Mouse (Mus musculus) cerebellum, adult 2 months (tissue): ENCODE results near the gene Arpc2. TPM values are rescaled to one million over a fixed set of nuclear protein-coding genes. Genes with fewer than 3 reads are reported as not detected.

Experiments used
- DNase-seq, 2 experiments: peaks; one replicate each; pipeline ENCODE4 v3.0.0; 2021
- H3K27ac ChIP-seq: fragments of 200-500 bp; 2 replicates; pipeline ENCODE4 v1.5.1; 2012; ENCODE audit warnings: low read length, control low read depth, inconsistent platforms; ENCODE audit not compliant: insufficient read depth
- H3K27me3 ChIP-seq: fragments of 200-500 bp; 2 replicates; pipeline ENCODE4 v1.6.1; 2012; ENCODE audit warnings: inconsistent platforms, mild to moderate bottlenecking, low read length, moderate library complexity; ENCODE audit not compliant: control insufficient read depth, insufficient read depth
- H3K4me1 ChIP-seq: fragments of 200-500 bp; 2 replicates; pipeline ENCODE4 v1.6.1; 2011; ENCODE audit warnings: low read length; ENCODE audit not compliant: control insufficient read depth, insufficient read depth
- H3K4me3 ChIP-seq: fragments of 200-500 bp; replicated peaks from 2 replicates; pipeline ENCODE3; 2011; ENCODE audit warnings: mild to moderate bottlenecking, low read depth, low read length, control low read depth; ENCODE audit not compliant: insufficient read depth
- CTCF ChIP-seq: fragments of 200-500 bp; IDR thresholded peaks from 2 replicates; pipeline ENCODE4 v1.5.1; 2011; ENCODE audit warnings: low read depth, mild to moderate bottlenecking, control low read depth, low read length, moderate library complexity, borderline replicate concordance; ENCODE audit not compliant: insufficient read depth
- POLR2A ChIP-seq: fragments of 200-500 bp; IDR thresholded peaks from 2 replicates; pipeline ENCODE4 v1.6.1; 2011; ENCODE audit warnings: low read length, control low read depth, borderline replicate concordance; ENCODE audit not compliant: insufficient read depth
- WGBS: fragments of 180-500 bp; shearing (Covaris S2); methylation state at CpG from one replicate; pipeline ENCODE4 v1.1.7; 2018; 5-methylcytosine and 5-hydroxymethylcytosine counted together
- polyA plus RNA-seq: library from polyadenylated mRNA; depleted of rRNA; stranded (reverse); fragments of >200 nt; gene quantifications from 2 replicates; pipeline ENCODE4 v1.2.3, GENCODE M21; 2012; rRNA removed

The Arpc2 gene
- polyA plus RNA-seq, 1 experiment = 146 TPM

GRCm38 (mm10) chr1:74308001-74308964 lies 72.4 kb downstream of the Arpc2 start:
- no peak for TF ChIP-seq POLR2A
- TF ChIP-seq CTCF = no peak
- Histone ChIP-seq H3K4me3 (no peak overlapping the region), H3K4me1 (no peaks in the 10 kb centered on the region; the same call in 1 of the 2 replicates), H3K27me3 (no peaks in the 10 kb centered on the region), H3K27ac (no peak overlapping the region)
- 84% methylated on average over 10 of the region's 10 CpGs for WGBS
- no peak for DNase-seq

GRCm38 (mm10) chr1:74309767-74310166 lies 73.9 kb downstream of the Arpc2 start:
- Histone ChIP-seq H3K27me3 (no peaks in the 10 kb centered on the region), H3K4me3 (no peak overlapping the region), H3K4me1 (no peaks in the 10 kb centered on the region), H3K27ac (no peak overlapping the region)
- no peak for TF ChIP-seq POLR2A
- TF ChIP-seq CTCF = no peak
- no peak for DNase-seq
- WGBS = 61% methylated on average over 3 of the region's 3 CpGs

DNA sequence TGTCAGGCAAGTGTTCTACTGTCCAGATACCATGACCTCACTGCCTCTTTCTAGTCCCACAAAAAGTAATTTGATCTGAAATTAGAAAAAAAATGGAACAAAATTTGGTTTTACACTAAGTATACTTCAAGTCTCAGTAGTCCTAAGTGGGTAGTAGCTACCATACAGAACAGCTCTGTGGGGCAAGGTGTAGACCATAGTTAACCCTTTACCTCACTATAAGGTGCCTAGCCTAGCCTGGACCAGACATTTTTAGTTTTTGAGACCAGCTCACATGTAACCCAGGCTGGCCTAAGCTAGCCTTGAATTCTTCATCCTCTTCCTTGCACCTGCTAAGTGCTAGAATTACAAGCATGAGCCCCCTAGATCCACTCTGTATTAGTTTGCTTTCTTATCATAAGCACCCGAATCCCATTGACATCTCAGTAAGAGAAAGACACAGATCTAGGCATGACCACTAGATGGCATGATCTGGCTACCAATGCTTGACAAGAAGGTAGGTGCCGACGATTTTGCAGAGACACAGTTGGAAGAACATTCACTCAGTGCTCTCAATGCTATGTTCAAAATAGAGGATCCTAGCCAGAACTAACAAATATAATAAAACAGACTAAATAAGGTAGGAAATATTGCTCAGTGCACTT lies 77.3 kb downstream of the Arpc2 start:
- H3K4me3 ChIP-seq = no peak overlapping the region
- no peak overlapping the region for H3K27ac ChIP-seq
- no peaks in the 10 kb centered on the region for H3K4me1 ChIP-seq
- WGBS = under 1% methylated on average over 3 of the region's 3 CpGs
- TF ChIP-seq POLR2A (no peak), CTCF (peak; percentile 79; the same call in 1 of the 2 replicates)
- peak; percentile 50 to 76 for DNase-seq
- no peaks in the 10 kb centered on the region for H3K27me3 ChIP-seq

- Histone ChIP-seq H3K4me3 (no peak overlapping the region), H3K4me1 (no peaks in the 10 kb centered on the region), H3K27ac (no peak overlapping the region), H3K27me3 (no peaks in the 10 kb centered on the region)
- no peak for DNase-seq
- TF ChIP-seq POLR2A (no peak), CTCF (no peak)
- 90% methylated on average over 3 of the region's 3 CpGs for WGBS
These were observed 78.9 kb downstream of the Arpc2 start for GRCm38 (mm10) chr1:74314796-74315195.

DNA sequence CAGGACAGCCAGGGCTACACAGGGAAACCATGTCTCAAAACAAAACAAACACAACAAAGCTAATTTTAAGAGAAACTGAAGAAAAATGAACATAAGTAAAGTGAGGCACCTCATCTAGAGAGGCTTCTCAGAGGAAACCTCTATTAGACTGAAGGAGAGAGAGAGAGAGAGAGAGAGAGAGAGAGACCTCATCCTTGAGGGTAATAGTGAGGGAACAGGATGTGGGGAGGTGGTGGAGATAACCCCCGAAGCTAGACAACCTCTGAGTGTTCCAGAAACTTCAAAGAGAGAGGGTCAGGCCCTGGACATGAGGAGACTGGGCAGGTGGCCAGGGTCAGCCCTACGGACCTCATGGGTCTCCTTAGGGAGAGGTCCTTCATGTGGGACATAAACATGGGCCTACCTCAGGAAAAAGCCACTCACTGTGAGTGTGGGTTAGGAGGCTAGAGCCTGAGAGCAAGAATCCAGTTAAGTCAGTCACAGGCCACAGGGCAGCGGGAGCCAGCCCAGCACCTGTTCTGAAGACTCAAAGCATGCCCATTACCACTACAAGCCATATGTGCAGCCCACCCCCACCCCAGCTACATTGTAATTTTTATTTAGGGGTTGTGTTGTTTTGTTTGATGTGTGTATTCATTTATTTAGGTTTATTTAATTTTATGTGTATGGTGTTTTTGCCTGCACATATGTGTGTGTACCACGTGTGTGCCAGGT lies 80.4 kb downstream of the Arpc2 start:
- DNase-seq = no peak
- no peaks in the 10 kb centered on the region for H3K27me3 ChIP-seq
- WGBS = 79% methylated on average over 4 of the region's 4 CpGs
- H3K4me3 ChIP-seq = no peak overlapping the region
- H3K4me1 ChIP-seq = no peaks in the 10 kb centered on the region
- no peak overlapping the region for H3K27ac ChIP-seq
- TF ChIP-seq CTCF (no peak), POLR2A (no peak)

Other genes starting within 250 kb of the Arpc2 start
- gene Tns1, start 111.6 kb upstream of the Arpc2 start, polyA plus RNA-seq = 23.4 and 25.1 TPM in 2 replicates
- gene Rufy4, start 110.5 kb upstream of the Arpc2 start, polyA plus RNA-seq = 0.17 and 0.18 TPM in 2 replicates
- 0.15 TPM in 1 of 2 replicates, not detected in the other for gene Cxcr2, start 82.1 kb upstream of the Arpc2 start, polyA plus RNA-seq
- not detected in 2 replicates for gene Cxcr1, start 41.5 kb upstream of the Arpc2 start, polyA plus RNA-seq
- not detected in 2 replicates for gene Gpbar1, start 42.5 kb downstream of the Arpc2 start, polyA plus RNA-seq
- 186 and 198 TPM in 2 replicates for gene Aamp, start 48.7 kb downstream of the Arpc2 start, polyA plus RNA-seq
- 185 and 201 TPM in 2 replicates for gene Pnkd, start 48.8 kb downstream of the Arpc2 start, polyA plus RNA-seq
- gene Tmbim1, start 69.5 kb downstream of the Arpc2 start, polyA plus RNA-seq = 56.1 and 58.2 TPM in 2 replicates
- 2.1 and 3.3 TPM in 2 replicates for gene Catip, start 126.0 kb downstream of the Arpc2 start, polyA plus RNA-seq
- gene Slc11a1, start 139.1 kb downstream of the Arpc2 start, polyA plus RNA-seq = 4.7 and 5.6 TPM in 2 replicates
- gene Ctdsp1, start 155.4 kb downstream of the Arpc2 start, polyA plus RNA-seq = 35.7 and 37.2 TPM in 2 replicates
- gene Vil1, start 173.3 kb downstream of the Arpc2 start, polyA plus RNA-seq = 0.39 and 0.59 TPM in 2 replicates